Mouse (Mus musculus) Patski (cell line): ENCODE results near the gene Klhl29. TPM values are rescaled to one million over a fixed set of nuclear protein-coding genes. Genes with fewer than 3 reads are reported as not detected.

ENCODE experiments used
- ATAC-seq: fragments of 100-300 bp; one replicate; pipeline ENCODE4 v1.8.0; 2021
- CTCF ChIA-PET: fragments of 350-600 bp; sonication (Branson Sonifier 250); formaldehyde crosslinking; loops from one replicate; lab custom pipeline; 2022; ENCODE audit warnings: inconsistent platforms; lab: Charles Lee
- POLR2A ChIA-PET: fragments of 350-600 bp; sonication (Branson Sonifier 250); formaldehyde crosslinking; loops from one replicate; lab custom pipeline; 2022; ENCODE audit warnings: antibody characterized with exemption, inconsistent platforms; lab: Charles Lee
- DNase-seq: peaks from one replicate; pipeline ENCODE4 v3.0.0-alpha.2; 2011; ENCODE audit warnings: low read depth, low spot score
- H3K27me3 ChIP-seq: fragments of 371-371 bp; one replicate; pipeline ENCODE4 v1.5.1; 2021
- CTCF ChIP-seq: fragments of 100-300 bp; IDR thresholded peaks from one replicate; pipeline ENCODE4 v1.5.1; 2021
- in situ Hi-C: fragments of 300-500 bp; cut with MboI; formaldehyde crosslinking; loops from 3 replicates; pipeline ENCODE4 v1.11.1; 2018; ENCODE audit warnings: low pct_unique_long_range_greater_than_20kb, mixed read lengths
- polyA plus RNA-seq: library from polyadenylated mRNA; unstranded; gene quantifications from one replicate; pipeline ENCODE4 v1.2.3, GENCODE M21; 2021

The Klhl29 gene
- polyA plus RNA-seq, 1 experiment from 2014 or later = 16.8 TPM

- DNase-seq = no peak
- CTCF ChIA-PET = no interaction called here
- TF ChIP-seq CTCF = no peak
- no peak for ATAC-seq
- no peaks in the 10 kb centered on the region for H3K27me3 ChIP-seq
- in situ Hi-C loops = no loop called here
- POLR2A ChIA-PET = no interaction called here
Measured at GRCm38 (mm10) chr12:5273316-5274047, 102.0 kb downstream of the Klhl29 start.

DNA sequence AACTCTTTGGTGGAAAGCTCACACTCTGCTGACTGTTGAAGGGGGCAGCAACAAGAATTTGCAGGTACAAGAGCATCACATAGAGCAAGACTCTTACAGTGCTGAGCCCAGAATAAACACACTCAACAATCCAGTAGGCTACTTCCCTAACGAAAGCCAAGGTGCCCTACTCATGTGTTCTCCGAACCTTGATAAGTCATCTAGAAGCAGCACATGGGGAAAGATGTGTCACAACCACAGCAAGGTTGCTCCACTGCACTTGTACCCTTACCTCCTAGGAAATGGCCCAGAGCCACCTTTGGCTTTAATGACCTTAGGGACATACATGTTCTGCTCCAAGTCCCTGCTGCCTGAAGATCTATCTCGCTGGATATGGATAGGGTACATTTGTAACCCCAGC lies 105.0 kb downstream of the Klhl29 start:
- POLR2A ChIA-PET = no interaction called here
- DNase-seq = no peak
- no peak for ATAC-seq
- H3K27me3 ChIP-seq = no peaks in the 10 kb centered on the region
- CTCF ChIA-PET = no interaction called here
- no peak for TF ChIP-seq CTCF
- in situ Hi-C loops = no loop called here

GRCm38 (mm10) chr12:5269936-5270335 lies 105.5 kb downstream of the Klhl29 start:
- CTCF ChIA-PET = no interaction called here
- DNase-seq (no peak), ATAC-seq (no peak)
- POLR2A ChIA-PET = no interaction called here
- in situ Hi-C loops = no loop called here
- TF ChIP-seq CTCF = no peak
- no peaks in the 10 kb centered on the region for H3K27me3 ChIP-seq

- TF ChIP-seq CTCF = no peak
- ATAC-seq (no peak), DNase-seq (no peak)
- ChIA-PET CTCF (no interaction called here), POLR2A (no interaction called here)
- in situ Hi-C loops = no loop called here
- no peaks in the 10 kb centered on the region for H3K27me3 ChIP-seq
Measured at GRCm38 (mm10) chr12:5269061-5269460, 106.4 kb downstream of the Klhl29 start.

GRCm38 (mm10) chr12:5268188-5268612 lies 107.3 kb downstream of the Klhl29 start:
- ChIA-PET POLR2A (no interaction called here), CTCF (no interaction called here)
- H3K27me3 ChIP-seq = no peaks in the 10 kb centered on the region
- TF ChIP-seq CTCF = no peak
- DNase-seq (no peak), ATAC-seq (no peak)
- in situ Hi-C loops = no loop called here

- in situ Hi-C loops = no loop called here
- CTCF ChIA-PET = no interaction called here
- H3K27me3 ChIP-seq = no peaks in the 10 kb centered on the region
- no peak for ATAC-seq
- DNase-seq = no peak
- POLR2A ChIA-PET = no interaction called here
- no peak for TF ChIP-seq CTCF
Measured at GRCm38 (mm10) chr12:5267271-5268187, 108.0 kb downstream of the Klhl29 start.

- ChIA-PET POLR2A (no interaction called here), CTCF (interaction anchor here (1.8 kb wide), 1 partner anchor 18 kb away, joined by 3 read pairs; no protein-coding TSS in a partner anchor)
- ATAC-seq (no peak), DNase-seq (no peak)
- in situ Hi-C loops = no loop called here
- TF ChIP-seq CTCF = no peak
- no peaks in the 10 kb centered on the region for H3K27me3 ChIP-seq
Measured at GRCm38 (mm10) chr12:5266773-5267172, 108.7 kb downstream of the Klhl29 start.

DNA sequence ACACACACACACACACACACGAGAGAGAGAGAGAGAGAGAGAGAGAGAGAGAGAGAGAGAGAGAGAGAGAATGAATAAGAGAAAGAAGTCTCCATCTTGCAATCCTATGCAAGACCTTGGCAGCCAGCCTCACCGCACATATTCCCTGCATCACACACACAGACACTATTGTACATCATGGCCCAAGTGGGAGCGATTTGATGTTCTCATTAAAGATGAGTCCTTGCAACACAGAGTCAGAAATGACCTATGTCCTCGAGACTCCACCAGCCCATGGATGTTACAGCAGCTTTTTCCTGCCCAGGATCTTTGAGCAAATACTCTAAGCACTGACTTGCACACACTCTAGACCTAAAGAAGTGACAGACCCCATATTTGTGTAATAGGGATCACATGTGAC lies 114.0 kb downstream of the Klhl29 start:
- ChIA-PET CTCF (no interaction called here), POLR2A (no interaction called here)
- in situ Hi-C loops = no loop called here
- DNase-seq (no peak), ATAC-seq (no peak)
- H3K27me3 ChIP-seq = no peaks in the 10 kb centered on the region
- no peak for TF ChIP-seq CTCF

- ATAC-seq = no peak
- POLR2A ChIA-PET = no interaction called here
- H3K27me3 ChIP-seq = no peaks in the 10 kb centered on the region
- in situ Hi-C loops = no loop called here
- TF ChIP-seq CTCF = no peak
- CTCF ChIA-PET = no interaction called here
- DNase-seq = no peak
Measured at GRCm38 (mm10) chr12:5258779-5259178, 116.7 kb downstream of the Klhl29 start.

DNA sequence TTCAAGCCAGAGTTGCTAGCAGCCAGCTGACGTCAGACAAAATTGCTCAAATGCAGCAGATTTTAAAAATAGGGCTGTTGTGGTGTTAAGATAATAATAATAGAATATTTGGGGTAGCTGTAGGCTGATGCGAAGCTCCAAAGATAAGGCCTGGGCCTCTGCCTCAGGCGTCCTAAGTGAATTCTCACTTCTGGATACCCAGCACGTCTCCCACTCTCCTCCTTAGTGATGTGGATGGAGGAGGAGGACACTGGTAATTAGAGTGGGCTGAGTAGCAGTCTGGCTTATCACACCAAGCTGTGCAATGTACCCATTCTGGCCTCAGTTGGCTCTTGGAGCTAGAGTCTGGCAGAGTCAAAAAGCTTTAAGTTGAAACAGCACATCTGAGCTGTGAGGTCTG lies 118.3 kb downstream of the Klhl29 start:
- TF ChIP-seq CTCF = no peak
- ChIA-PET CTCF (no interaction called here), POLR2A (interaction anchor here (0.8 kb wide), 1 partner anchor 9 kb away, joined by 3 read pairs; no protein-coding TSS in a partner anchor)
- in situ Hi-C loops = no loop called here
- no peak for DNase-seq
- no peaks in the 10 kb centered on the region for H3K27me3 ChIP-seq
- no peak for ATAC-seq

DNA sequence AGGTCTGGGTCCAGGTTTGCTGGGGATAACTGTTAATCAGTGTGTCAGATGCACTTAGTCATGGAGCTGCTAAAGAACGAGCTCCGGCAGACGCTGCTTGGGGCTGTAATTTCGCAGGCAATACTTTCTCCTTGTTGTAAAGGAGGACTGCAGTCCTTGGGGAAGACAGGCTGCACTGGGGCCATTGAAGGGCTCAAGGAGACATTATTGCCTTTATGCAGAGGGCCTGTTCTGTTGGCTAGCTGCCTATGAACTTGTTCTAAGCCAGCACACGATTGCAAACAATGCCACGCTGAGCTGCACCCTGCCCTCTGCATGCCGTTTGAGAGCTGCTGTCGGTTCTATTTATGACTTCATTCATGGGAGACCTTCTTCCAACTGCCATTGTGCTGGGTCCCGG lies 120.4 kb downstream of the Klhl29 start:
- in situ Hi-C loops = no loop called here
- no peak for DNase-seq
- no peak for TF ChIP-seq CTCF
- POLR2A ChIA-PET = no interaction called here
- CTCF ChIA-PET = interaction anchor here (0.8 to 1.6 kb wide), 2 partner anchors 10 to 11 kb away, joined by 3 to 4 read pairs; no protein-coding TSS in a partner anchor
- H3K27me3 ChIP-seq = no peaks in the 10 kb centered on the region
- ATAC-seq = no peak
